Mouse (Mus musculus) layer of hippocampus, adult 8-10 months (tissue): ENCODE measurements around the gene Gm11541. TPM values are rescaled to one million over a fixed set of nuclear protein-coding genes. Genes with fewer than 3 reads are reported as not detected.
A peak's percentile ranks its signal among the peaks of the same experiment; 100 is the strongest.
"Not testable (repeated sequence)": the region's sequence is repeated elsewhere in the genome, so short reads cannot be mapped to it uniquely, and the experiment has no call there.

Experiments used
- DNase-seq, 2 experiments: peaks; one replicate each; pipeline ENCODE4 v3.0.0; 2022; ENCODE audit warnings: low spot score in 2 of 2
- total RNA-seq, 4 experiments: library from RNA; stranded (reverse); gene quantifications; 2 replicates each; pipeline ENCODE4 v1.2.4; 2022

The Gm11541 gene
- total RNA-seq, 4 experiments from 2014 or later = not detected

- no peak for DNase-seq
These were observed 6.4 kb downstream of the Gm11541 start for GRCm38 (mm10) chr11:94697703-94698464.

GRCm38 (mm10) chr11:94697140-94697539 lies 7.2 kb downstream of the Gm11541 start:
- no peak for DNase-seq

DNA sequence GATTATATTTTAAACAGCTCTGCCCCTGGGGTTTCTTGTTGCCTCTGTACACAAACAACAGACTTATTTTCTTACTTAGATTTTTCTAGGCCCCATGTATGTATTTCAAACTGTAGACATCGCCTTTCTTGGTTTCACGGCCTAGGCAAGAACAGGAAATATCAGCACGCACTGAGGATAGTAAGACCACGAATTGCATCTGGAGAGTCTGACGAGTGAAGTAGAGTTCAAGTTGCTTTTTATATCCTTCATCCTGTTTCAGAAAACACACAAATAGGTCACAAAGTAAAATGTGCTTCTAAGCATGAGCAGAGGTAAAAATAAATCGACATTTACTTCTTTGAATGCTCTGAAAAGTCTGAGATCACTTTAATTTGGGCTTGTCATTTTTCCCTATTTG lies 8.8 kb downstream of the Gm11541 start:
- DNase-seq = no peak

GRCm38 (mm10) chr11:94692502-94692901 lies 11.8 kb downstream of the Gm11541 start:
- not testable (repeated sequence) for DNase-seq

DNA sequence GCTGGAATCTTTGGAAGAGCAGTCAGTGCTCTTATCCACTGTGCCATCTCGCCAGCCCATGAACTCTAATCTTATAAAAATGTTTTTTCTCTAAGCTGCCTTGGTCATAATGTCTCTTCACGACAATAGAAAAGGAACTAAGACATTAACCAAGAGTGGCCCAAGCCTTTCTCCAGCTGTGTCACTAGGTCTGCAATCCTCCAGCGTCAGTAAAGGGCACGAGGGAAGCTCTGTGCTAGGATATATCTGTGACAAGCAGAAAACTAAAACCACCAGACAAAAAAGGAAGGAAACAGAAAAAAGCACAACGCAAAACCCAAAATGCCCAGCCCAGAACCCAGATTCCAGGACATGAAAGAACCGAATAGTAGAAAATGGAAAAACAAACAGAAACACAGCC lies 17.1 kb downstream of the Gm11541 start:
- no peak for DNase-seq

GRCm38 (mm10) chr11:94682427-94682826 lies 21.9 kb downstream of the Gm11541 start:
- no peak for DNase-seq

DNA sequence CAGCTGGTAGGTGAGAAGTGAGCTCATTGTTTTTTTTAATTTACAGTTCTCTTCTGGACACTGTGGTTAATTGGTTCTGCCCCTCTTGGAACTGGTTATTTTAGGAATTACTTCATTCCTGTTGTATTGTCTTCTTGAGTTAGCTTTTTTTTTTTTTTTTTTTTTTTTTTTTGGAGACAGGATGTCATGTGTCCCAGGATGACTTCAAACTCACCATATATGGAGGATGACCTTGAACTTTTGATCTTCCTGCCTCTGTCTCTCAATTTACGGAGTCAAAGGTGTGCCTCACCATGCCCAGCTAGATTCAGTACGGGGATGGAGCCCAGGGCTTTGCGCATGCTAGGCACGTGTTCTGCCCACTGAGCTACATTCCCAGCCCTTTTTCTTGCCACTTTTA lies 22.7 kb downstream of the Gm11541 start:
- no peak for DNase-seq

DNA sequence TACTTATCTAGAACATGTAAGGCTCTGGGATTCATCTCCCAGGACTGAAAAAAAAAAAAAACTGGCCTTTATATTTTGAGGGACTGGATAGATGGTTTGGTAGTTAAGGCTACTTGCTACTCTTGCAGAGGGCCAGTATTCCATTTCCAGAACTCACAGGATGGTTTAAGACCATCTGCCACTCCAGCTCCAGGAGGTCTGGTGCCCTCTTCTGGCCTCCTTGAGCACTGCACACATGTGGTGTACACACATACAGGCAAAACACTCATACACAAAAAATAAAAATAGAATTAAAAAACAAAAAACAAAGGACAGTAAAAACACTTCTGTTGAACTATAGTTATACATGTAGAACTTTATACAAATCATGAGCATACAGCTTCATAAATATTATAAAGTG lies 23.7 kb downstream of the Gm11541 start:
- no peak for DNase-seq

- DNase-seq = no peak
These were observed 26.6 kb downstream of the Gm11541 start for GRCm38 (mm10) chr11:94677607-94678145.

DNA sequence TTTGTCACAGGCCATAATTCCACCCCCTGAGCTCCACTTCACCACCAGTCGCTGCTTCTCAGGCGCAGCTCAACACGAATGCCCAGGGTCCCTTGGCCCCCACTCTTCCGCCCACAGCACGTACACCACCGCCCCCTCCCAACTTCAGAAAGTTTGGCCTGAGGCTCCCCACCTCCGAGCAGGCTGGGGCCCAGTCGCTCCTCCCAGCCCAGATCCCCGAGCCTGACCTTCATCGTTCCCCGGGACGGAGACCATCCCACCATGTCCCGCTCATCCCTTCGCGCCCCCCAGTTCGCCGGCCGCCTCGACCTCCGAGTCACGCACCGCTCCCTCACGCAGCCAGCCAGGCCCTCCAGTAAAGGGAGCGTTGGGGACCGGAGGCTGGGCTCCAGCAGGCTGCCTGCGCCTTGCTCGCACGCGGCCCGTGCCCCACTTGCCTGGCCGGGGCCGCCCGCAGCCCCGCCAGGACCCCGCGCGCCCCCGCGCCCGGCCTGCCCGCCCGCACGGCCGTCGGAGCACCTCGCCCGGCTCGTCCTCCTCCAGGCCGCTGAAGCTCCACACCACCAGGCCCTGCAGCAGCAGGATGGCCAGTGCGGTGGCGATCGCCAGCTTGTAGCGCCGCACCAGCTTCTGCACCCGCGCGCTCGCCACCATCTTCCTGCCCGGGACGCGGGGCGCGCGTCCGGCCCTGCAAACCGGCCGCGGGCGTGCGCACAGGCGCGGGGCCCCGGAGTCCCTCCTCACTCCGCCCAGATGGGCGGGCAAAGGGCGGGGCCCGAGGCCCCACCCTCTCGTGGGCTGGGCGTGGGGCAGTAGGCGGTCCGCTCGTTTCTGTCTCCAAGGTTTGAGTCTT lies 27.3 kb downstream of the Gm11541 start, which contains the start of gene Xylt2:
Gene Xylt2, minus strand, starts transcription at position 762 of the 853 bp plus-strand sequence.
- peak; percentile 70 to 83 for DNase-seq

DNA sequence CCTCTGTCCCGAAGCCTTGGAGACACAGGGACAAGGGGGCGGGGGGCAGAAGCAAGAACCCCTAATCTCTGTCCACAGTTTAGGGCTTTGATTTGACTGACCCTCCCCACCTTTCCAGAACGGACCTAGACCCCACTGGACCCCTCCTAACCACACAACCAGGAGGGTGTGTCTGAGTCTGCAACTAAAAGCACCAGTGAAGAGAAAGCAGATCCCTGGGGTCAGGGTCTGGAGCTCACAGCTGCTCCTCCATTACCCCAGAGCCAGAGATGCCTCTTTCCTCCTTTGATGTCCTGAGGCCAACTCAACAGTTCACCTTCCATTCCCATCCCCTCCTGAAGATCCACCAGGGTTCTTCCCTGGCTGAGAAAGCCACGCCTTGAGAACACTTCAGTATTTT lies 28.0 kb downstream of the Gm11541 start:
- no peak for DNase-seq

- no peak for DNase-seq
These were observed 28.9 kb downstream of the Gm11541 start for GRCm38 (mm10) chr11:94675446-94675845.

DNA sequence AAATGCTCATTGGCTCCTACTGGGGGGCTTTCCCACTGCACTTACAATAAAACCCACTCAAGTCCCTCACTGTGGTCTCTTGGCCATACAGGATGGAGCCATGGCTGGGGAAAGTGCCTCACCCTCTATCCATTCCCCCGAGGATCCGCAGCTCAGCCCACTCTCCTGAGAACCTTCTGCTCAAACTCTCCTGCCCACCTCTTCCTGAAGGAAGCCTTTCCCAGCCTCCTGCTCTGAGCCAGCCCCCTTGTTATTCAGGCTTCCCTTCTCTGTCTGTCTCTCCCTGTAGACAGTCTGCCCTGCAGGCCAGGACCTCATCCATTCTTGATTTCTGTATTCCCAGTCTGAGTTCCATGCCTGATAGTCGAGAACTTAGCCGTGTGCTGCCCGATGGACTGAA lies 29.3 kb downstream of the Gm11541 start:
- DNase-seq = no peak

- no peak for DNase-seq
These were observed 39.0 kb downstream of the Gm11541 start for GRCm38 (mm10) chr11:94665281-94665680.

DNA sequence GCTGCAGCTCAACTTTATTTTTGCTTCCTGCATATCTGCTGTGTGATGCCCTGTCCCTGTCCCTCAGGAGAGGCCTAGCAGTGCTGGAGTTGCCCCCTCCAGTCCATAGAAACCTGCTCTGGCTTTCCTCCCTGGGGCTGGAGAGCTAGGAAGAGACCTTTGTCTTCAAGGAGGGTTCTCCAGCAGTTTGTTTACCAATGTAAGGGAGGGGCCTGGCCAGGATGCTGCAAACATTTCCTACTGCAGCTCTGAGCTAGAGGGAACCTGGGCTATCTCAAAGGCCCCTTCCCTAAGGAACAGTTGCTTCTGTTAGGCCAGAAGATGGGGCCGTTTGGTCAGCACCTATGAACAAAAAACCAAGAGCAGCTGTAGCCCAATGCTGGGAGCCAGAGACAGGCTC lies 43.0 kb downstream of the Gm11541 start:
- no peak for DNase-seq

DNA sequence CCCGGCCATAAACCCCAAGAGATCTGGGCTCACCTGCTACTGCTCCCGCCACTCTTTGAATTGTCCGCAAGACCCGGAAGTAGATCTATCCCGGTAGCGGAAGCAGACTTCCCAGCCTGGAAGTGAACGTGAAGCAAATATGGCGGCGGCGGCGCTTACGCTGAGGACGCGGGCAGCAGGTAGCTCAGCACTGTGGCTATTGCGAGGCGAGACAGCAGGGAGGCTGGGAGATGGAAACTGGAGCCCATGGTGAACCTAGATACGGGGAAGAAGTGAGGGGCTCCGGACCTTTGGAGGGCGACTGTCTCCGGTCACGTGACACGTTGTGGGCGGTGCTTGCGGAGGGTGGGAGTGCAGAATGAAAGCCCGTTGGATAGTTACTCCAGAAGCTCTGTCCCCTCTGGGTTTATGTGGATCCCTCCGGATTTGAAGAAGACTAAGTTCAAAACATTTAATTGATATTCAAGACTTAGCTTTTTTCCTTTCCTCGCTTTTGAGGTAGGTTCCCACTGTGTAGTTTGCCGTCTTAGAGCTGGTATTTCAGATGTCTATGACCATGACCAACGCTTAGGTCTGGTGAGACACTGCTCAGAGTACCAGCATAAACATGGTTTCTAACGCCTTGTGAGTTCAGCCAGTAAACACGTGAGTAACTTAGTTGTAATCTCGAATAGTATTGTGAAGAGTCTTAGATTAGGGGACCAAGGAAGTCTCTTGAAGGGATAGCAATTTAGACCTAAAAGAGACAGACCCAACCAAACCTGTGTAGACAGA lies 50.4 kb downstream of the Gm11541 start, which contains the start of the genes Mrpl27 and Eme1:
Gene Mrpl27, plus strand, starts transcription at position 105 of the 774 bp plus-strand sequence.
Gene Eme1, minus strand, starts transcription at position 302 of the 774 bp plus-strand sequence.
- peak; percentile 81 to 84 for DNase-seq

DNA sequence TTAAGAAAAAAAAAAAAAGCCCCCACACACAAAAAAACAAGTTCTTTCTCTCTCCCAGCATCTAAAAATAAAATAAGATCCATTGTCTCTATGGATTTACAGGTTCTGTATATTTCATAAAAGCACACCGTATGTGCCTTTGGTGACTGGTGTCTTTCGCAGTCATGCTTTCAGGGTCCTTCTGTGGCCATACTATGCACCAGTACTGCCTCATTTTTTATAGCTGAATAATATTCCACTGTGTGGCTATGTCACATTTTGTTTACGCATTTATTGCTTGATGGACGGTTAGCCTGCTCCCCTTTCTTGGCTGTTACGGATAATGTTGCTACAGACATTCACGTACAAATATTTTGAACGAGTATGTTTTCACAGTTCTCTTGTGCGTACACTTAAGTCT lies 51.3 kb downstream of the Gm11541 start:
- no peak for DNase-seq

DNA sequence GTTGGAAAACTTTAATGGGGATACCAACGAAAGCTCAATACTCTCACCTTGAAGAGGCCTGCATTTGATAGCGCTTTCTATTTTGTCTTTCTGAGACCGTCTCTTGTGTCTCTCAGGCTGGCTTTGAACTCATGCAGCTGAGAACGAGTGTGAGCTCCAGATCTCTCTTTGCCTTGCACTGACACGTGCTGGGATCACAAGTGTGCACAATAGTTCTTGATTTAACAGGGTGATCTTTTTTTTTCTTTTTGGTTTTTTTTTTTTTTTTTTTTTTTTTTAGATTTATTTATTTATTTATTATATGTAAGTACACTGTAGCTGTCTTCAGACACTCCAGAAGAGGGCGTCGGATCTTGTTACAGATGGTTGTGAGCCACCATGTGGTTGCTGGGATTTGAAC lies 53.1 kb downstream of the Gm11541 start:
- DNase-seq = not testable (repeated sequence)

DNA sequence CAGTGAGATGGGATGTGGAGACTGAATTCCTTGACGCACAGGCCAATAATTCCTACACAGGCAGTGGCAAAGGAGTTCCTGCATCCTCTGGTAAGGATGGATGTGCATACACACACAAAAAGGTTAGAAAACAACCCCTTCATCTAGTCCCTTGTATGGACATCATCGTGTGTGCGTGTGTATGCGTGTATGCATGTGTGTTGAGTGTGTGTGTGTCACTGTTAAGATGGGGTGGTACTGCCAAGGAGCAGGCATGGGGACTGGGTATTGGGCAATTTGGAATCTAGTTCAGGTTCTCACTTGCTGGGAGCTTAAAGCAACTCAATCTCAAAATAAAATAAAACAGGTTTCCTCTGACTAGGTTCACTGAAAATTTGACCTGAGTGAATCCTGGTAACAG lies 57.8 kb downstream of the Gm11541 start:
- DNase-seq = no peak
